Mouse (Mus musculus): Measurements from ENCODE around the gene Elfn1.

DNA sequence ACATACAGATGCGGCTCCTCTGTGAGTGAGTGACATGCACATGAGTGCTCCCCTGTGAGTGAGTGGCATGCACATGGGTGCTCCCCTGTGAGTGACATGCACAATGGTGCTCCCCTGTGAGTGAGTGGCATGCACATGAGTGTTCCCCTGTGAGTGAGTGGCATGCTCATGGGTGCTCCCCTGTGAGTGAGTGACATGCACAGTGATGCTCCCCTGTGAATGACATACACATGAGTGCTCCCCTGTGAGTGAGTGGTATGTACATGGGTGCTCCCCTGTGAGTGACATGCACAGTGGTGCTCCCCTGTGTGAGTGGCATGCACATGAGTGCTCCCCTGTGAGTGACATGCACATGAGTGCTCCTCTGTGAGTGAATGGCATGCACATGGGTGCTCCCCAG lies 74.2 kb downstream of the Elfn1 start:
- no peak for TF ChIP-seq POLR2A (IDR thresholded peaks at IDR 0.05; ENCODE audit: borderline replicate concordance, extremely low read depth, insufficient read depth, insufficient read length, poor library complexity, severe bottlenecking)
- no peak for TF ChIP-seq CTCF (IDR thresholded peaks at IDR 0.05; ENCODE audit: borderline replicate concordance, extremely low read depth, insufficient read depth, insufficient read length)
